Mouse (Mus musculus): ENCODE results near the gene Tnk2.

Gene Tnk2

DNA sequence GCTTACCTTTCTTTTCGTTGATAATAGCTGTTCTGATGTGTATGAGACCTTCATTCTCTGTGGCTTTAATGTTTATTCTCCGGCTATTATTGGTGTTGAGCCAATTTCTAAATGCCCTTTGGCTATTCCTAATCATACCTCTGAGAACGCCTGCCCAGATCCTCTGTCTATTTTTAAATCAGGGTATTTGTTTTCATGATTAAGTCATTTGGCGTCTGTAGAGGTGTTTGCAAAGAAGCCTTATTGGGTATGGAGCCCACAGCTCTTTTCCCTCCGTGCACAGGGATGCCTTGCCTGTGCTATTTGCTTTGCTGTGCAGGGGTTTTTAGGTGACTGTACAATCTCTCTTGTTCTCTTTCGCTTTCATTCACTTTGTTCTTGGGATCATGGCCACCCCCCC lies 69.9 kb downstream of the Tnk2 start:
- WGBS: 67% methylated on average over 6 of the region's 6 CpGs

DNA sequence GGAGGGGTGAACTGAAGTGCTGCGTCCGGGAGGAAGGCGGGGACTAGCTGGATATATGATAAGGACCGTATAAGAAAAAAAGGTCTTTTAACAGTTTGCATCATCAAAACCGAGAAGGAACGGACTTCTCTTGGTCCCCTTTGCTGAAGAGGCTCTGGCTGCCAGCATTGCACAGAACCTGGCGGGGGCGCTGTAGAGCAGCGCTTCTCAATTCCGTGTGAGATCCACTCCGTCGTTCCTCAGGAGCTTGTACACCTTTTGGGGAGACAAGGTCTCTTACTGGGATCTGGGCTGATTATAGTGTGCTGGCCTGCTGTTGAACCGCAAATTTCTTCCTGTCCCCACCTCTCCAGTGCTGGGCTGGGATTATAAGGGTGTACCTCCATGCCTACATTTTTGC lies 71.7 kb downstream of the Tnk2 start:
- WGBS: 28% methylated on average over 13 of the region's 13 CpGs

DNA sequence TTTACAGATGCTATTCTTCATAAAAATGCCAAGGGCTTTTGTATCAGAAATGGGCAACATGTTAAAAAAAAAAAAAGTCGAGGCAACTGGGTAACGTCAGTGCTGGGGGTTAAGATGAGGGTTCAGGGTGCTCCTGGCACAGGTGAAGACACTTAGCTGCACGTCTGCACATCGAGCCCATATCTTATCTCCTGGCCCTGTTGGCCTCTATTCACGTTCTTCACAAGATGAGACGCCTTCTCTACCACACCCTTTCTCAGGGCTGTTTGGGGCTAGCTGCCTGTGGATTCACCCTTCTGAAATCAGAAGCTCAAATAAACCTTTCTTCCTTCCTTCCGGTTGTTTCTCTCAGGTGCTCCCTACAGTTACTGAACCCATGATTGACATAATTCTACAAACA lies 79.5 kb downstream of the Tnk2 start:
- 93% methylated on average over 7 of the region's 7 CpGs for WGBS

DNA sequence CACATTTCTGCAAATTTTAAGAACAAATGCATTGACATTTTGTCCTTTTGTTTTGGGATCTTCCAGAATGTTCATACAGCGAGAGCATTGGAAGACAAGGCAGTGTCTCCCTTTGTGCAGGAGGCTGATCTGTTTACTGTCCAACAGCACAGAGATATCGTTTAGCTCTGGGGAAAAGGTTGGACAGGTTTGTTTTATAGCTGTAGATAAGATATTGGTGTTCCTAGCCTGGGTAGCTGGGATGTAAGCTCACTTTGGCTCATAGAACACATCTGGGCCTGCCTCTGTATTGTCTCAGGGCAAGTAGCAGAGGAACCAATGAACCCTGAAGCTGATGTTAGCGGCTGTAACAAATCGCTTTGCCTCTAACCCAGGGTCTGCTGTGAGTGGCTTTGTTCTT lies 80.1 kb downstream of the Tnk2 start:
- WGBS: 93% methylated on average over 4 of the region's 4 CpGs

DNA sequence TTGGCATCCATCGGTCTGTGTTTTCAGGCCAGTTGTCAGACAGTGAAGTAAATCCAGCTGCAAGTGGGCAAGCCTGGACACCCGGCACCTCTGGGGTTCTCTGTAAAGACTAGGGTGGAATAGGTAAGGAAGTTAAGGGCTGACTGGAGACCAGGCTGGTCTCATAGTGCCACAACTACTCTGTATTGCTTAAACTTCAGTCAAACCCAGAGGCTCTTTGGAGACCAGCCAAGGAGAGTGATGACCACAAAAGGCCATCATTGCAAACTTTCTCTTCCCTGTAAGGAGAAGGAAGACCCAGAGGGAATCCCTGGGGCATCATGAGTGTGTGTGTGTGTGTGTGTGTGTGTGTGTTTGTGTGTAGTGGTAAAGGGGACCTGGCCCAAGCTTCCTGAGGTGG lies 80.6 kb downstream of the Tnk2 start:
- 90% methylated on average over 2 of the region's 2 CpGs for WGBS

DNA sequence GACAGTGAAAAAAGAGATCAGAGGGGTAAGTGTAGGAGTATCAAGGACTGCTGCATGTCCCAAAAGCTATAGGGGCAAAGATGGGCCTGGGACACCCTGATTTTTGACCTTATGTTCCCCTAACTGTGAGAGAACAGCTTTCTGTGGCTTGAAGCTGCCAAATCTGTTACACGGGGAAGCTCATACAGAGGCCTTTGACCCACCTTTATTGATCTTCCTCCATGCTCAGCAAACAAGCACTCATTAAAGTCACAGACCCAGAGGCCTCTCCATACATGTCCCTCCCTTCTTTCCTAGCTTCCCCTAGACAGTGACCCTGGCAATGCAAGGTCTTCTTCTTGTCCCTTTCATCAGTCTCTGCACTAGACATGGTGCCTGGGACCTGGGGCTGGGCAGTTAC lies 85.1 kb downstream of the Tnk2 start:
- 89% methylated on average over 1 of the region's 1 CpGs for WGBS
